Mouse (Mus musculus): Measurements from ENCODE around the gene 4933411K16Rik. TPM values are rescaled to one million over a fixed set of nuclear protein-coding genes. Genes with fewer than 3 reads are reported as not detected.
"Not testable (repeated sequence)": the region's sequence is repeated elsewhere in the genome, so short reads cannot be mapped to it uniquely, and the experiment has no call there.

The 4933411K16Rik gene
- total RNA-seq, 2 experiments from 2014 or later: not detected

DNA sequence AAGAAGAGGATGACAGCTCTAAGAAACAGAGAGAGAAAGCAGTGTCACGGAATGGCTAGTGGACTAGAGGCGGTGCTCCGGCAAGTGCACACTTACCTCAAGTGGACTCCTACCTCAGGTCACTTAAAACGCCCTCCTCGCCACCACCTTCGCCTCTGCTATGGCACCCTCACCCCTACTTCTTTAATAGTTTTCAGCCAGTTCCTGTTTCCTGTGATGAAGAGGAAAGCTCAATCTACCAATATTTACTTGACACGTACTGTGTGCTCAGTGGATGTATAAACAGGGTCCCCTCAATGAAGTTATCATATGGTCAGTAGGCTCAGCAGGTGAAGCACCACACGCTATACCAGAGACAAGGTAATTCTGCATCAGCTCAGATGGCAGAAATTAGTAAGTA is 26.5 kb downstream of the 4933411K16Rik start:
- ATAC-seq (ENCODE audit: poor library complexity, severe bottlenecking): no peak

GRCm38 (mm10) chr19:42079006-42079405 is 27.0 kb downstream of the 4933411K16Rik start:
- ATAC-seq (ENCODE audit: poor library complexity, severe bottlenecking): no peak

- ATAC-seq (ENCODE audit: poor library complexity, severe bottlenecking): no peak
These were observed 27.9 kb downstream of the 4933411K16Rik start for GRCm38 (mm10) chr19:42079950-42080349.

GRCm38 (mm10) chr19:42080469-42080868 is 28.4 kb downstream of the 4933411K16Rik start:
- ATAC-seq (ENCODE audit: poor library complexity, severe bottlenecking): no peak

GRCm38 (mm10) chr19:42081613-42082012 is 29.6 kb downstream of the 4933411K16Rik start:
- not testable (repeated sequence) for ATAC-seq (ENCODE audit: poor library complexity, severe bottlenecking)

GRCm38 (mm10) chr19:42085690-42086089 is 33.6 kb downstream of the 4933411K16Rik start:
- ATAC-seq (ENCODE audit: poor library complexity, severe bottlenecking): no peak

DNA sequence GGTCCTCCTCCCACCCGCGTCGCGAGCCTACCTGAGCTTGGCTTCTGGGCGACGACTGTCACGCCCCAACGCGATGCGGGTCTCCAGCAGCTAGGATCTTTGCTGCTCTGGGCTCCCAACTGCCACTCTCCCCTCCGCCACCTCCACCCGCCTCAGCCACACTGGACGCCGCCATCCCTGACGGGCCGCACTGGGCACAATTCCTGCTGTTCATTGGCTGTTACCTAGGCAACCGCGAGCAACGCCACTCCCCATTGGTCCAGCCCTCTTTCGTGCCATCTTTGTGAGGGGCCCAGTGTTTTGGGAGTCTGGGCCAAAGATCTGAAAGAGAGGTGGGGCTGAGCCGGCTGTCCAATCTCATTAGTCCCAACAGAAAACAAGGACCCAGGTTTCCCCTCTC is 34.1 kb downstream of the 4933411K16Rik start, which contains the start of gene Morn4:
Gene Morn4, minus strand, starts transcription at position 192 of the 400 bp plus-strand sequence.
- no peak for ATAC-seq (ENCODE audit: poor library complexity, severe bottlenecking)

GRCm38 (mm10) chr19:42089103-42089747 is 37.2 kb downstream of the 4933411K16Rik start:
- peak; percentile 43 for ATAC-seq (ENCODE audit: poor library complexity, severe bottlenecking)

GRCm38 (mm10) chr19:42089748-42090595 is 37.9 kb downstream of the 4933411K16Rik start, which contains the start of gene Pi4k2a:
Pi4k2a (plus strand) TSS chr19:42090470.
- ATAC-seq (ENCODE audit: poor library complexity, severe bottlenecking): peak; percentile 94

GRCm38 (mm10) chr19:42090637-42091141 is 38.6 kb downstream of the 4933411K16Rik start:
- ATAC-seq (ENCODE audit: poor library complexity, severe bottlenecking): peak; percentile 36

- no peak for ATAC-seq (ENCODE audit: poor library complexity, severe bottlenecking)
These were observed 47.4 kb downstream of the 4933411K16Rik start for GRCm38 (mm10) chr19:42099406-42099805.

Other genes with a start within 250 kb of the 4933411K16Rik start
- gene Frat1, start 222.3 kb upstream of the 4933411K16Rik start, total RNA-seq (2015): 5.2 and 6.3 TPM in 2 replicates
- 6.1 and 6.3 TPM in 2 replicates for gene Frat1, start 222.3 kb upstream of the 4933411K16Rik start, total RNA-seq (2017)
- 7.7 and 9.5 TPM in 2 replicates for gene Frat2, start 204.1 kb upstream of the 4933411K16Rik start, total RNA-seq (2015)
- gene Frat2, start 204.1 kb upstream of the 4933411K16Rik start, total RNA-seq (2017): 9.2 and 9.4 TPM in 2 replicates
- gene Rrp12, start 156.1 kb upstream of the 4933411K16Rik start, total RNA-seq (2015): 2.3 and 3.4 TPM in 2 replicates
- gene Rrp12, start 156.1 kb upstream of the 4933411K16Rik start, total RNA-seq (2017): 4.6 and 5.1 TPM in 2 replicates
- gene Pgam1, start 140.3 kb upstream of the 4933411K16Rik start, total RNA-seq (2015): 587 and 602 TPM in 2 replicates
- gene Pgam1, start 140.3 kb upstream of the 4933411K16Rik start, total RNA-seq (2017): 254 and 291 TPM in 2 replicates
- 37.0 and 38.6 TPM in 2 replicates for gene Exosc1, start 118.8 kb upstream of the 4933411K16Rik start, total RNA-seq (2015)
- gene Exosc1, start 118.8 kb upstream of the 4933411K16Rik start, total RNA-seq (2017): 29.3 and 40.2 TPM in 2 replicates
- gene Zdhhc16, start 118.8 kb upstream of the 4933411K16Rik start, total RNA-seq (2015): 25.9 and 36.1 TPM in 2 replicates
- 22.4 and 26.4 TPM in 2 replicates for gene Zdhhc16, start 118.8 kb upstream of the 4933411K16Rik start, total RNA-seq (2017)
- gene Mms19, start 71.1 kb upstream of the 4933411K16Rik start, total RNA-seq (2015): 18.5 and 24.7 TPM in 2 replicates
- gene Mms19, start 71.1 kb upstream of the 4933411K16Rik start, total RNA-seq (2017): 21.7 and 33.8 TPM in 2 replicates
- 15.1 and 17.0 TPM in 2 replicates for gene Ubtd1, start 70.5 kb upstream of the 4933411K16Rik start, total RNA-seq (2015)
- gene Ubtd1, start 70.5 kb upstream of the 4933411K16Rik start, total RNA-seq (2017): 11.9 and 12.2 TPM in 2 replicates
- not detected in 2 replicates for gene Ankrd2, start 16.2 kb upstream of the 4933411K16Rik start, total RNA-seq (2015)
- not detected in 2 replicates for gene Ankrd2, start 16.2 kb upstream of the 4933411K16Rik start, total RNA-seq (2017)
- gene Hoga1, start 6.6 kb upstream of the 4933411K16Rik start, total RNA-seq (2015): not detected in 2 replicates
- gene Hoga1, start 6.6 kb upstream of the 4933411K16Rik start, total RNA-seq (2017): 0.20 and 1.2 TPM in 2 replicates
- 0.36 TPM in 1 of 2 replicates, not detected in the other for gene Morn4, start 34.1 kb downstream of the 4933411K16Rik start, total RNA-seq (2015)
- gene Morn4, start 34.1 kb downstream of the 4933411K16Rik start, total RNA-seq (2017): 0.07 TPM in 1 of 2 replicates, not detected in the other
- 12.0 and 12.2 TPM in 2 replicates for gene Pi4k2a, start 38.2 kb downstream of the 4933411K16Rik start, total RNA-seq (2015)
- gene Pi4k2a, start 38.2 kb downstream of the 4933411K16Rik start, total RNA-seq (2017): 9.9 and 10.7 TPM in 2 replicates
- 1.1 and 1.7 TPM in 2 replicates for gene Avpi1, start 76.8 kb downstream of the 4933411K16Rik start, total RNA-seq (2015)
- 2.9 and 6.2 TPM in 2 replicates for gene Avpi1, start 76.8 kb downstream of the 4933411K16Rik start, total RNA-seq (2017)
- 5.7 and 6.7 TPM in 2 replicates for gene Marveld1, start 95.2 kb downstream of the 4933411K16Rik start, total RNA-seq (2015)
- gene Marveld1, start 95.2 kb downstream of the 4933411K16Rik start, total RNA-seq (2017): 7.9 and 9.4 TPM in 2 replicates
- 7.9 and 13.1 TPM in 2 replicates for gene Zfyve27, start 111.7 kb downstream of the 4933411K16Rik start, total RNA-seq (2015)
- gene Zfyve27, start 111.7 kb downstream of the 4933411K16Rik start, total RNA-seq (2017): 21.3 and 26.3 TPM in 2 replicates
- gene Sfrp5, start 150.0 kb downstream of the 4933411K16Rik start, total RNA-seq (2015): not detected in 2 replicates
- gene Sfrp5, start 150.0 kb downstream of the 4933411K16Rik start, total RNA-seq (2017): not detected in 2 replicates
- gene Golga7b, start 195.3 kb downstream of the 4933411K16Rik start, total RNA-seq (2015): not detected in 2 replicates
- not detected in 2 replicates for gene Golga7b, start 195.3 kb downstream of the 4933411K16Rik start, total RNA-seq (2017)

Measured in megakaryocyte, adult 5-6 weeks (primary cell).